Mouse (Mus musculus) thymus, postnatal 4 days (tissue): Measurements from ENCODE around the gene Sp7.

Source experiments
- DNase-seq: peaks from one replicate; pipeline ENCODE4 v3.0.0; 2021

Gene Sp7

DNA sequence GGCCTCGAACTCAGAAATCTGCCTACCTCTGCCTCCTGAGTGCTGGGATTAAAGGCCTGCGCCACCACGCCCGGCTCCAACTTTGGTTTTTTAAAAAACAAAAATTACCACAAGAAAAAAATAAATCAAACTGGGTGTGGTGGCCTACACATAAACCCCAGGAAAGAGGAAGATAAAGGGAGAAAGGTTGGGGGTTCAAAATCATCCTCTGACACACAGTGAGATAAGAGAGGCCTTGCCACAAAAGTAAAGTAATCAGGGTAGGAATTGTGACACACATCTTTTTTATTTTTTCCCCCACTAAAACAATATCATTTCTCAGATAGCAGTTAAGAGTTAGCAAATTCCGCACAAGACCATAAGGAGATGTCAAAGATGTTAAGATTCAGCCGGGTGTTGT is 16.7 kb upstream of the Sp7 start:
- no peak for DNase-seq

DNA sequence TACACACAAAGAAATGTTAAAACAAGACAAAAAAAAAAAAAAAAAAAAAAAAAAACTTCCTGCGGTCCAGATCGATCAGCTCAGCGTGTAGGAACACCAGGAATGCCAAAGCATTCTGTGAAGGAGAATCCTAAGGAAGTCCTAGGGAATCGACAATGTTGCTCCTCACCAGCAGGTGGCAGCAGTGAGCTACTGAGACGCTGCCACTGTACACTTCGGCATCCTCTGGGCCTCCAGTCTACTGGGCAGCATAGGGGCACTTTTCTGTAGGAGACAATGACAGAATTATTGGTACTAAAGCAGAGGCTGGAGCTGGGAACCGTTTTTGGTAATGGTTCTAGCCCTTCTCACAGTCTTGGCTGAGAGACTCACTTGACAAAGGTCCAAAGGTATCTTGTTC is 14.6 kb upstream of the Sp7 start:
- DNase-seq: peak; percentile 87

DNA sequence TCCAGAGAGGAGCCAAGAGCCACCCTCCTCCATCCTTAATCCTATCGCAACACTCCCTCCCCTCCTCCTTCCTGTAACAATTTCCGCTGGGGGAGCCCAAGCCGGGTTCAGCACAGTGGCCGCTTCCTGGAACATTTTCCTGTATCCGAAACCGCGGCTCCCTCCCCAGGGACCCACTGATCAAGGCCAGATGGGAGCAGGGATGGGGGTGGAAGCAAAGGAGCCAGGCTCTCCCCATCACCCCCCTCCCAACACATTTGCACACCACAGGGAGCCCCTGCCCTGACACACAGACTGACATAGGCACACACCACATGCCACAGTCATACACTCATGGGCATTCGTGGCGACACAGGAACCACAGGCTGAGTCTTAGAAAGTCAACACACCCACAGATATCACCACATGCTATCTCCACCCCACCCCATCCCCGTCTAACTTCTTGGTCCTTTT is 10.9 kb upstream of the Sp7 start:
- DNase-seq: peak; percentile 40

DNA sequence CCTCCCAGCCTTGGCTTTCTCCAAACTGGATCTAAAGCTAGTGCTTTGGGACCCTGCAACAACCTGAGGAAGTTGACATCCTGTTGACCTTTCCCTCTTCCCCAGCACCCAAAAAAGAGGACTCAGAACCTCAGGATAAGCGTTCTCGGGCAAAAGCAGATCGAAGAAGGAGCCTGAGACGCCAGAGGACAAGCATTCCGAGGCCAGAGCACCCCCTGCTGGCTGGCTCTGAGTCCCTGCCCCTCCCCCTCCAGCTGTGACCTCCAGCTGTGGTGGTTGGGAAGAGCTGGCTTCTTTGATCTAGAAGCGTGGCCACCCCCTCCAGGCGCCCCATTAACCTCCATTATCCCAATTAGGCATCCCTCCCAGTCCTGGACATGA is 10.2 kb upstream of the Sp7 start:
- DNase-seq: peak; percentile 94

DNA sequence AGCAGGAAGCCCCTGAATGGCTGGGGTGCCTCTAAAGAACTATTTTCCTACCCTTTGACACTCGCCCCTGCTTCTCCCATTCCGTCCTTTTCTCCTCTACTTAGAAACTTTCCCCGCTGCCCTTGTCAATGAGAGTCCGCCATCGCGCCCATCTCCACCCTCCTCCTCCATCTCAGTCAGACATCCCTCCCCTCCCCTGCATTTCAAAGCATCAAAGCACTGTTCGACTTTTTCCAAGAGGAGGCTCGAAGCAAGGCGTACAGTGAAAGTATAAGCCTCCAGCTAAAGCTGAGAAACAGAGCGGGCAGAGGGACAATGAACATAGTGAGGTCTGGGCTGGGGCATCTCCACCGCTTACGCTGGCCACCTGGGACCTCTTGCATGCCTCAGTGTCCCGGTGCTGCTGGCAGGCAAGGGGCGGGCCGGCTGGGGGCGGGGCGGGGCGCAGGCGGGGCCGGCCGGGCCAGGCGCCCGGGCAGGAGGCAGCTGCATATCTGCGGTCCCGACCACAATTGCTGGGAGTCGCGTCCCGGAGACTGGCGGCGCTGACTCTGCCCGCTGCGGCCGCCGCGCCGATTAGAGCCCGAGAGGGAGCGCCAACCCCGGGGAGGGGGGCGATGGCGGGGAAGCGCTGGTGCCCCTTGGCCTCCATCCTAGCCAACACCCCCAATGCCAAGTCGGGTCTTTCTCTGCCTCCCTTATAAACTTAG is 9.6 kb upstream of the Sp7 start:
- DNase-seq: peak; percentile 67

DNA sequence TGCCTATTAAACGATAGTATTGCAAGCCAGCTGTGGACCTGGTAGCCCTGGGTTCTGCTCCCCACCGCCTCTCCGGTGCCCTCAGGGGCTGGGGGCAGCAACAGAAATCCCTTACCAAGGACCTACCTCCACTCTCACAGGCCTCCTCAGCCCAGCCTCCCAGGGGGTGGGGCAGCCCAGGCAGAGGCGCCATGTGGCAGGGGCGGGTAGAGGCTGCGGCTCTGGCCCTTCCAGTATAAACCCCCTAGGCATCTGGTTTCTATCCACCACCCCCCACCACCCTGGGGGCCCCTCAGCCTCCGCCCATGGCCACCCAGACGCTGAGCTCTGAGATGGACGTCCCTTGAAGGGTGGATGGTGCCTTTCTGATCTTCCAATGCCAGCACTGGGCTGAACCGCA is 3.7 kb upstream of the Sp7 start:
- no peak for DNase-seq

DNA sequence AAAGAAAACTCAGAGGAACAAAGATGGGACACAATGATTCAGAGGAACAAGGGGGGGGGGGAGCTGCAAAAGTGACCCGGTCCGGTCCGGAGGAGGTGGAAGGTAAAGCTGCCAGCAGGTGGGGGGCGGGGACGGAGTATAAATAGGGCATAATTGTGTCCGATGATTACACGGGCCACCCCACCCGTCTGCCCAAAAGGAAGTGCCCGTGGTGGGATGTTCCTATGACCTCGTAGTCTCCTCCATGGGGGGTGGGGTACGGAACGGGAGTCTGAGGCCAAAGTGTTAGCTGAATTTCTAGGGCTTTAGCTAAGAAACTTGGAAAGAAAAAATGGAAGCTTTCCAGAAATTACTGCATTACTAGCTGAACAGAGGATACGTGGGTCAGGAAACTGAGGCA is 3.0 kb upstream of the Sp7 start:
- DNase-seq: no peak

DNA sequence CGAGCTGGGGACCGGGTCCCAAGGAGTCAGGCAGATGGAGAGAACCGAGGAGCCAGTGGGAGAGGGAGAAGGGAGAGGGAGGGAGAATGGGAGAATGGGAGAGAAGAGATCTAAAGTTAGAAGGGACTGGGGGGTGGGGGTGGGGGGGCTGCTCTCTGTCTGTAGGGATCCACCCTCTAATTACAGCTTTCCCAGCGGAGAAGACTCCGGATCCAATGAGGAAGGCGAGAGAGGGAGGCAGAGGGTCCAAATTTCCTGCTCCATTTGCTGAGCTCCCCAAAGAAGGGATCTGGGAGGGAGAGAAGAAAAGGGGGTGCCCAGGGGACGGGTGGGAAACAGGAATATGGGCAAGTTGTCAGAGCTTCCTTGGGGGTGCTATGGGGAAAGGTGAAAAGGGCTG is 744 bp downstream of the Sp7 start:
- no peak for DNase-seq

DNA sequence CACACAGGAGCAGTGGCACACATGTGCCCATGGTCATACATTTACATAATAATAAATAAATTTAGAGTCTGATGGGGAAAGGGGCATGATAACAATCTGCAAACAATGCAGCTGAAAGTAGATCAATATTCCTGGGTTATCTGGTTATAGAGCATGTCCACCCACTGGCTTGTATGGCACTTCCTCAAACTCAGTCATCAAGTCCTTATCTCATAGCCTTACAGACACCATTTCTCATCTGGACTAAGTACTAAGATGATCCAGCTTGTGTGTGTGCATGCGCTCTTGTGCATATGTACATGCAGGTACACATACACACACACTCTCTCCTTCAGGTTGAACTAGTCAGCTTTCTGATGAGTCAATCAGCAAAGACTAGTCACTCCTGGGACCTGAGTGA is 2.3 kb downstream of the Sp7 start:
- DNase-seq: no peak

DNA sequence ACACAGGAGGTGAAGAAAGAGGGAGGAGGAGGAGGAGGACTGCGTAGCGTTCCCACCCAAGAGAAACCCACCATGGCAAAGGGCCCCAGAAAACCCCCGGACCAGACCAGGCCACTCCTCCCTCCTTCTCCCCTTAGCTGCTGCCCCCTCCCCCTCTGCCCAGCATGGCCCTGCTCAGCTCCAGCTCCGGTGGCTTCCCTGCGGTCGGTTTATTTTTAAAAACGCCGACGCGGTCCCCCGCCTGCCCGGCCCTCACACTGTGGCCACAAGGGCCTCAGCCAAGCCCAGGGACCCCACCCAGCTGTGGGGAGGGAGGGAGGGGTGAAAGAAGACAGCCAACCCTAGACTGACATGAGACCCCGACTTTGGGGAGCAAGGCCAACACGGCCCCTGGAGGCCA is 4.3 kb downstream of the Sp7 start:
- DNase-seq: no peak

DNA sequence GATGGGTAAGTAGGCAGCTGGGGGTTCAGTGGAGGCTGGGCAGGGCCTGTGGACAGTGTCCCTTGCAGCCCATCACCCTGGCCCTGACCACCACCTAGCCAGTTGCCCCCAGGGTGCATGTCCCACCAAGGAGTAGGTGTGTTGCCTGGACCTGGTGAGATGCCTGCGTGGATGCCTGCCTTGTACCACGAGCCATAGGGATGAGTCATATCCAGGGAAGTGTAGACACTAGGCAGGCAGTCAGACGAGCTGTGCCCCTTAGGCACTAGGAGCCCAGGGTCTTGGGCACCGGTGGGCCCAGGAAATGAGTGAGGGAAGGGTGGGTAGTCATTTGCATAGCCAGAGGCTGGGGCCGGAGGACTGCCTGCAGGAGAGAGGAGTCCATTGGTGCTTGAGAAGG is 8.1 kb downstream of the Sp7 start:
- DNase-seq: no peak

DNA sequence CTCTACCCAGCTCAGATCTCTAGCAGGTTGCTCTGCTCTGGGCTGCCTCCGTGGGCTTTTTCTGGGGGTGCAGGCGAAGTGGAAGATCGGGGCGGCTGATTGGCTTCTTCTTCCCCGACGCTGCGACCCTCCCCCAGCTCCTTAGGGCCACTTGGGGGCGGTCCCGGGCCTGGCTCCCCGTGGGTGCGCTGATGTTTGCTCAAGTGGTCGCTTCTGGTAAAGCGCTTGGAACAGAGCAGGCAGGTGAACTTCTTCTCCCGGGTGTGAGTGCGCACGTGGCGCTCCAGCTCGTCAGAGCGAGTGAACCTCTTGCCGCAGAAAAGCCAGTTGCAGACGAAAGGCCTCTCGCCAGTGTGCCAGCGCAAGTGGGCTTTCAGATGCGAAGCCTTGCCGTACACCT is 8.9 kb downstream of the Sp7 start:
- peak; percentile 63 for DNase-seq

DNA sequence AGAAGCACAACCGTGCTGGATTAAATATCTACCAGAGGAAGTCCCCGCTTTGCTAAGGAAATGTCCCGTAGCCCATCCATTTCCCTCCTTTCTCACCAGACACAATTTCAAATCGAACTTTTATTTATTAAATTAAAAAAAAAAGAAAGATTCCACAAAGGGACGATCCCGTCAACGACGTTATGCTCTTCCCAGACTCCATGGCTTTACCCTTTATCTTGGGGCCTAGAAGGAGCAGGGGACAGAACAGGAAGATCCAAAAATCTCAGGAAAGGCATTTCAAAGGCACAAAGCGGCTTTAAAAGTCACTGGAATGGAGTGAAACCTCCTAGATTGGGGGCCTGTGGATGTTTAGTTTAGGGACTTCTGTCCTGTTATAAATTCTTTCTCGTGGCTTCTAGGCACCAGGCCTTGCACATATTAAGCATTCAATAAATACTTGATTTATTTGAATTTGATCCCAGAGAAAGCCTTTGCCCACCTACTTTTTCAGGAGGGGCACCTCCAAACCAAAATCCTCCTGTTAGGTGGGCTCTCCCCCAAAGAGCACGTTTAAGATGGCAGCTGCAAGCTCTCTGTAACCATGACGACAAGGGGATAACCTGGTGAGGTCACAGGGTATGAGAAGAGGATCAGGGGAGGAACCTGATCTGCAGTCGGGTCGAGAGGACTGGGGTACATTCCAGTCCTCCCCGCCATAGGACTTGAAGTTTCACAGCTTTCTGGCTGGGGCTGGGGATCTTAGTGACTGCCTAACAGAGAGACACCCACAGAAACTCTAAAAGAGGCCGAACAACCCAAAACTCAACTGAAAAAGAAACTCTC is 10.3 kb downstream of the Sp7 start:
- no peak for DNase-seq

DNA sequence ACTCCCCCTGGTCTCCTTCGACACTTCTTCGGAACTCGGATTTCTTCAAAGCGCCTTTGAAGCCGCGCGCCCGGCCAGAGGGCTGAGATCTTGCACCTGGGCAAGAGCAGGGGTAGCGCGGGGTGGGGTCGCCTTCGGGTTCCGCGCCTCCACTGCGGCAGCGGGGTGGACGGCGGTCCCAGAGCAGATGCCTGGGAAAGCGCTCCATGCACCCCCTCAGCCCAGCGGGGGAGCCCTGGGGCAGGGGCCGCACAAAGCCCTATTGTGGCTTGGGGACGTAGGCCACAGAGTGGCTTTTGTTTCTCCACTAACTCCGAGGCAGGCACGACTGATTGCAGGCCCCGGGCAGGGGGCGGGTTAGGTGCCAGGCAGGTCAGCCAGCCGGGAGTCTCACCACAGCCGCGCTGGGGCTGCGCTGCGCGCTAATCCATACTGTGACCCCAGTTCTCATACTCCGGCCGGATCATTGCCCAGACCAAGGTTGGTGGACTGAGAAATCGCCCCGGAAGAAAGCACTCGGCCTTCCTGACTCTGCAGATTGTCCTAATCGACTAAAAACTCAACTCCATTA is 11.0 kb downstream of the Sp7 start:
- no peak for DNase-seq

DNA sequence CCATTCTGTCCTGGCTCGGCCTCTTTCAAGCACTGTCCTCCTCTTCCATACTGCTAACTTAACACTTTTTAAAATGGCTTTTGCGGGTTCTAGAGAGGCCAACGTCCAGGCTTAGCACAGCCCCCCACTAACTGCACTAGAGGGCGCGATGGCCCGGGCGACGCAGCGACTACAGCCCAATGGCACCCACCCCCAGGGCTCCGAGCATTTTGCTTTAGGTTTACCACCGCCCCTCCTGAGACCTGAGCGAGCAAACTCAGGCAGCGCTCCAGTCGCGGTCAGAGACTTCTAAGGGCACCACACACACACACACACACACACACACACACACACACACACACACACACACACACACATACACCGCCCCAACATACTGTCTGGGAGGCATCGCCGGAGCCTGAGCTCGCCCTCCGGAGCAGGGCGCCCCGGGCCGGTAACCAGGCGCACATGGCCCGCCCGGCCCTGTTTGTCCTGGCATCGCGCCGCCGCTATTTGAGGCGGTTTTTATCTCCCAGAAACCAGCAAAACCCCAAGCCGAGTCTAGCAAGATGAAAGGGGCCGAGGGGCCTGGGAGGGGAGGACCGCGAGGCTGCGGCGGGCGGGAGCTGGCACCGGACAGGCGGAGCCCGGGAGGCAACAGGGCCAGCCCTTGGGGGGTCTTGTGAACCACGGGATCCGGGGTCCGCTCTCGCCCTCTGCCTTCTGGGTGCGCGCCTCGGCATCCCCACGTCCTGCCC is 11.7 kb downstream of the Sp7 start:
- DNase-seq: peak; percentile 53

DNA sequence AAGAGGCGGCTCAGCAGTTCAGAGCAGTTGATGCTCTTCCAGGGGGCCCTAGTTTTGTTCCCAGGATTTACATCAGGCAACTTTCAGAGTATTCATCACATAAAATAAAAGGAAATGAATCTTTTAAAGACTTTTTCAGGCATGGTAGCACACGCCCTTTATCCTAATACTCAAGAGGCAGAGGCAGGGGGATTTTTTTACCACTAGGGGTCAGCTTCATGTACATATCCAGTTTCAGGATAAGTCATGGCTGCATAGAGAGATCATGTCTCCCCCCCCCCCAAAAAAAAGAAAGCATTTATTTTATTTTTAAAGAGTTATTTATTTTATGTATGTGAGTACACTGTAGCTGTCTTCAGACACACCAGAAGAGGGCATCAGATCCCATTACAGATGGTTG is 13.0 kb downstream of the Sp7 start:
- DNase-seq: no peak

DNA sequence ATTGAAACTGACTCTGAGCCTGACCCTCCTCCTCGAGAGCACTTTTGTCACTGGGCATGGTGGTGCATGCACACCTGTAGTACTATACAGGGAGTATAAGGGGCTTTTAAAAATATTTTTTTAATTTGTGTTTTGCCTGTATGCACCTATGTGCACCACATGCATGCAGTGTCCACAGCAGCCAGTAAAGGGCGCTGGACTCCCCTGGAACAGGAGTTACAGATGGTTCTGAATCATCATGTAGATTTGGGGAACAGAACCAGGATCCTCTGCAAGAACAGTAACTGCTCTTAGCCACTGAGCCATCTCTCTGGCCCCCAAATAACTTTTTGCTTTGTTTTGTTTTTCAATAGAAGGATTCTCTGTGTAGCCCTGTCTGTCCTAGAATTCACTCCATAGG is 14.8 kb downstream of the Sp7 start:
- DNase-seq: peak; percentile 33

DNA sequence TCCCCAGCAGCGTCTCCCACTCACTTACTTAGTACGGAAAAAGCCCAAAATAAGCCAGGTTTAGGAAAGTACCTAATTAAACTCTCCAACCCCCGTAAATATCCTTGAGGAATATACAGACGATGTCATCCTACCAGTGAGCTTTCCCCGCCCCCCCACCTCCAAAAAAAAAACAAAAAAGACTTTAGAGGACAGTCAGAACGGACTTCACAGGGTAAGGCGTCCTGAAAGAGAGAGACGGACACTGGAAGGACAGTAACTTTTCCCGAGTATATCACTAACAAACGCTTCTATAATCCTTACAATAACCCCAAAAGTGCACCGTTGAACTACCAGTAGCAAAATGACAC is 16.1 kb downstream of the Sp7 start:
- no peak for DNase-seq

DNA sequence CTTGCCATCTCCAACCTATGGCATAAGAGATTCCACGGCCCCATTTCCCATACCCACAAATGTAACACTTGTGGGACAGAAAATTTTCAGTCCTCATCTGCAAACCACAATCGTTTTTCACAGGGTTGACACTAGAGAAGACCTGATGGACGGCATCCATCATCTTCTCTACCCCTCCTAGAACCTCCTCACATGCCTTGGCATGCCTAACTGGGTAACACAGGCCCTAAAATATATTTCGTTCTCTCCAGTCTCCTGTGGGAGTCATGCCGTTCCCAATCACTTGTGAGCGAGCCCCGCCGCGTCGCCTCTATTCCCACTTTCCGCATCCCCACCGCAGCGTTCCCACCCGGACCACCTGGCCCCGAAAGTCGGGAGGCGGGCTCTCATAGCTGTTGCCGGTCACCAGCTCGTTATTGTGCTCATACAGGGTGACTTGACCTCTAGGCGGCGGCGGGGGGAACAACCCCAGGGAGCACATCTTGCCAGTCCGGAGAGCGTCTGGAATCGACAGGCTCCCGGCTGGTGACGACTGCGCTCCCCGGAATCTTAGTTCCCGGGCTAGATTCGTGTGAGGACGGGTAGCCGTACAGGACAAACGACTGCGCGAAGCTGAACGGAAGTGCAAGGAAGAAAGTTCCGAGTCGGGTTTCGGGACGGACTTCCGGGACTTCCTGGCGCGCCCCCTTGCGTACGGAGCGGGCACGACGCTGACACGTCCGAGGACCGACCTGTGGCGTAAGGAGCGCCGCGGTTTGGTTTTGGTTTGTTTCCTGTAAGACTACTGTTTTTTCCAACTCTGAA is 16.6 kb downstream of the Sp7 start, which contains the start of gene Aaas:
Gene Aaas, minus strand, starts transcription at position 634 of the 804 bp plus-strand sequence.
- peak; percentile 97 for DNase-seq

DNA sequence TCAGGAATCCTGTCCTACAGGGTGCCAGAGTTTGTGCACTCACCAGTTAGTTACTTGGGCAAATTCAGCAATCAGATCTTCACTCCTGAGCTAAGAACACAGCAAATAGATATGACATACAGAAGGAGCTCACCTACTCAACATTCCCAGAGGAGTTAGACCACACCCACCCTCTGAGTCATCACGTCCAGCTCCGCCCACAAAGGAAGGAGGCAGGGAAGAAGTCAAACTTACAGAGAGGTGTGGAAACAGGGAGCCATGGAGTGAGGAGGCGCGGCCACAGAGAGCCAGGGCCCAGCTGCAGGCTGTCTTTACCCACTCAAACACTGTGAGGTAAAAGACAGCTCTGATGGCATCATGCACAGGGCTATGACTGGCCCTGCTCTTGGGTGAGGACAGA is 20.5 kb downstream of the Sp7 start:
- DNase-seq: no peak

DNA sequence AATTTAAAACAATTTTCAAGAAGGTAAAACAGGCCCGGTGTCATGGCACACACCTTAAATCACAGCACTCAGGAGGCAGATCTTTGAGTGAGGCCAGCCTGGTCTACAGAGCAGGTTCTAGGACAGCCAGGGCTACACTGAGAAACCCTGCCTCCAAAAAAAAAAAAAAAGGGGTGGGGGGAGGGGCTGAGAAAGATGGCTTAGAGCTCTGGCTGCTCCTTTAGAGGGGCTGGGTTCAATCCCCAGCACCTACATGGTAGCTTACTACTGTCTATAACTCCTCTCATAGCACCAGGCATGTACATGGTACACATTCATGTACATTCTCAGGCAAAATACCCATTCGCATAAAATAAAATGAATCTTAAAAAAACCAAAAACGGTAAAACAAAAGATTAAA is 22.5 kb downstream of the Sp7 start:
- no peak for DNase-seq

DNA sequence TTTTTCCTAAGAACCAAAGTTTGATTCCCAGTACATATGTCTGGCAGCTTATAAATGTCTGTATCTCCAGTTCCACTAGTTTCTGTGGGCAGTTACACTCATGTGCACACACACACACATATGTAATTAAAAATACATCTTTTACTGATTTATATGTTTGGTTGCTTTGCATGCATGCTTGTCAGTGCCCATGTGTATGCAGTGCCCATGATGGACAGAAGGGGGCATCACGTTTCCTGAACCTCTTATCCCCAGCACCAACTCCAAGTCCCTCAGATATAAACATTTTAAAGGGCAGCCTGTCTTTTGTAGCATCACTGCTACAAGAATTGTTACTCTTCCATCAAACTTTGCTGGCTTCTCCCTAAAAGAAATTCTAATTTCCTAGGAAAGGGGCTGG is 25.4 kb downstream of the Sp7 start:
- DNase-seq: peak; percentile 76

DNA sequence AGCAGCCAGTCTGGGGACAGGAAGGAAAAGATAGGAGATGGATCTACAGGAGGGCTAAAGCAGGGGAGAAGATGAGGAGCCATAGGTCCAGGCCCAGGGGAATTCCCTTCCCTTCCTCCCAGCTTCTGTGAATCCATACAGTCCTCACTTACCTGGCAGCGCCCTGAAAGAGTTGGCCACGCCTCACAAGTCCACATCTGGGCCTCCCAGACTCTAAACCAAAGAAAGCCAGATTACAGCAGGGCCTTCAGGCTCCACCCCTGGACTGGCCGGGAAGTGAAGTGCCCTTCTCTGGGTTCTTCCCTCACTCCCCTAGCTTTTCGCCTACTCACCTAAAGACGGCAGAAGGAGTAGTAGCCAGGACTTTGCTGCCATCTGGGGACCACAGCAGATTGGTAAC is 27.4 kb downstream of the Sp7 start:
- no peak for DNase-seq
